Mouse (Mus musculus): ENCODE measurements at regions not wholly inside any gene's neighbourhood (a gene's known extent, or its start where the extent isn't known, plus 50 kb on each side); places are given as distances from the start of the nearest gene placed in this dataset.

DNA sequence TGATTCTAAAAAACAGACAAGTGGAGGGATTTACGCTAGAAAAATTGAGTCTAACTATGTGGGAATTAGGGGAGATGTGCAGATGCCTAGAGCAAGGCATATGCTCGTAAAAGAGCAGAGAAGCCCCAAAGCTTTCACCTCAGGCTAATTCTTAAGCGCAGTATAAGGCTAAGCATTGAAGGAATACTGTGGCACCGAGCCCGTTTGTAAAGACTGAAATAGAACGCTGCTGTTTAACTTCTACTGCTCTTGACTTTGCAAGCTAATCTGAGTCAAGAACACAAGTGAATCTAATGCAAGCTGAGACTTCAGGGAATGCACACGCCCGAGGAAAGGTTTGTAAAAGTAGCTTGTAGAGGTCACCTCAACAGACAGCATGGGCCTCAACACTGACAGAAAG is 88.5 kb upstream of the Rorb start:
- TF ChIP-seq EP300 (IDR thresholded peaks at IDR 0.05; ENCODE audit: low read depth) = no peak
- TF ChIP-seq CTCF (IDR thresholded peaks at IDR 0.05; ENCODE audit: low read depth) = no peak
